Mouse (Mus musculus) embryonic facial prominence, embryonic 14.5 days (tissue): ENCODE results near the gene Anks1b. TPM values are rescaled to one million over a fixed set of nuclear protein-coding genes. Genes with fewer than 3 reads are reported as not detected.

ENCODE experiments used
- ATAC-seq: fragments of 200-750 bp; cut with Nextera tagmentation; 2 replicates; pipeline ENCODE4 v1.8.0; 2017; ENCODE audit warnings: low read depth, moderate number of reproducible peaks, moderate TSS enrichment
- DNase-seq: peaks from one replicate; pipeline ENCODE4 v3.0.0-alpha.2; 2015; ENCODE audit warnings: low spot score
- H3K27ac ChIP-seq: fragments of 300-500 bp; sonication (generic); replicated peaks from 2 replicates; pipeline ENCODE4 v1.5.1; 2014; ENCODE audit warnings: low read depth, mild to moderate bottlenecking, low read length, moderate library complexity
- H3K27me3 ChIP-seq: fragments of 300-500 bp; sonication (generic); replicated peaks from 2 replicates; pipeline ENCODE4 v1.6.1; 2014; ENCODE audit warnings: low read length; ENCODE audit not compliant: control insufficient read depth, insufficient read depth
- H3K36me3 ChIP-seq: fragments of 300-500 bp; sonication (generic); 2 replicates; pipeline ENCODE4 v1.6.1; 2014; ENCODE audit warnings: low read length, mixed read lengths; ENCODE audit not compliant: control insufficient read depth, insufficient read depth
- H3K4me1 ChIP-seq: fragments of 300-500 bp; sonication (generic); 2 replicates; pipeline ENCODE4 v1.6.1; 2014; ENCODE audit warnings: antibody characterized with exemption, low read length; ENCODE audit not compliant: control insufficient read depth, insufficient read depth
- H3K4me2 ChIP-seq: fragments of 300-500 bp; sonication (generic); 2 replicates; pipeline ENCODE4 v1.6.1; 2014; ENCODE audit warnings: low read depth, mild to moderate bottlenecking, low read length, moderate library complexity, mixed read lengths
- H3K4me3 ChIP-seq: fragments of 300-500 bp; sonication (generic); 2 replicates; pipeline ENCODE4 v1.5.1; 2014; ENCODE audit warnings: low read depth, mild to moderate bottlenecking, low read length
- H3K9ac ChIP-seq: fragments of 300-500 bp; sonication (generic); 2 replicates; pipeline ENCODE4 v1.6.1; 2014; ENCODE audit warnings: low read depth, mild to moderate bottlenecking, low read length, moderate library complexity, mixed read lengths
- H3K9me3 ChIP-seq: fragments of 300-500 bp; sonication (generic); 2 replicates; pipeline ENCODE4 v1.6.1; 2016; ENCODE audit warnings: low read length; ENCODE audit not compliant: control insufficient read depth
- WGBS: fragments of 180-500 bp; shearing (Covaris S2); extraction: QIAGEN DNeasy Blood & Tissue Kit; methylation state at CpG from one replicate; pipeline ENCODE4 v1.1.7; 2014; 5-methylcytosine and 5-hydroxymethylcytosine counted together
- polyA plus RNA-seq: library from polyadenylated mRNA; unstranded; fragments of >200 nt; fragmentation: Nextera tagmentation; extraction: Ambion mirVana; gene quantifications from 2 replicates; pipeline ENCODE4 v1.2.1, GENCODE M21; 2014

Anks1b gene
- polyA plus RNA-seq, 1 experiment from 2014 or later, result 2.2 TPM

- H3K27me3 ChIP-seq, result no peaks in the 10 kb centered on the region
- no peak overlapping the region for H3K27ac ChIP-seq
- no peaks in the 10 kb centered on the region for H3K9me3 ChIP-seq
- 72% methylated on average over 15 of the region's 15 CpGs for WGBS
- no peak overlapping the region for H3K4me2 ChIP-seq
- no peak overlapping the region for H3K9ac ChIP-seq
- ATAC-seq (no peak; the same call in 1 of the 2 replicates), DNase-seq (peak; percentile 20)
- H3K4me3 ChIP-seq, result no peak overlapping the region
- H3K36me3 ChIP-seq, result no peaks in the 10 kb centered on the region
- no peaks in the 10 kb centered on the region for H3K4me1 ChIP-seq
Measured at GRCm38 (mm10) chr10:90940521-90941520, 1067.5 kb downstream of the Anks1b start.

GRCm38 (mm10) chr10:90942001-90942700, 1068.8 kb downstream of the Anks1b start:
- H3K9me3 ChIP-seq, result no peaks in the 10 kb centered on the region
- no peak overlapping the region for H3K27ac ChIP-seq
- H3K9ac ChIP-seq, result no peak overlapping the region
- ATAC-seq (no peak), DNase-seq (no peak)
- no peaks in the 10 kb centered on the region for H3K27me3 ChIP-seq
- H3K4me2 ChIP-seq, result no peak overlapping the region
- no peaks in the 10 kb centered on the region for H3K36me3 ChIP-seq
- no peaks in the 10 kb centered on the region for H3K4me1 ChIP-seq
- 77% methylated on average over 14 of the region's 14 CpGs for WGBS
- no peak overlapping the region for H3K4me3 ChIP-seq

- ATAC-seq, result peak; percentile 79
- H3K36me3 ChIP-seq, result no peaks in the 10 kb centered on the region
- H3K4me3 ChIP-seq, result no peak overlapping the region
- no peaks in the 10 kb centered on the region for H3K4me1 ChIP-seq
- peak; percentile 67 for DNase-seq
- no peak overlapping the region for H3K4me2 ChIP-seq
- no peaks in the 10 kb centered on the region for H3K9me3 ChIP-seq
- H3K9ac ChIP-seq, result no peak overlapping the region
- 72% methylated on average over 6 of the region's 6 CpGs for WGBS
- H3K27ac ChIP-seq, result no peak overlapping the region
- H3K27me3 ChIP-seq, result no peaks in the 10 kb centered on the region
Measured at GRCm38 (mm10) chr10:90947043-90947442, 1073.7 kb downstream of the Anks1b start.

- Histone ChIP-seq H3K4me3 (no peak overlapping the region), H3K9ac (no peak overlapping the region), H3K27me3 (no peaks in the 10 kb centered on the region), H3K9me3 (no peaks in the 10 kb centered on the region), H3K36me3 (no peaks in the 10 kb centered on the region), H3K4me2 (no peak overlapping the region), H3K4me1 (no peaks in the 10 kb centered on the region), H3K27ac (no peak overlapping the region)
- ATAC-seq (no peak), DNase-seq (peak; percentile 58)
- WGBS, result 91% methylated on average over 18 of the region's 18 CpGs
Measured at GRCm38 (mm10) chr10:90947608-90948373, 1074.5 kb downstream of the Anks1b start.

- Histone ChIP-seq H3K27me3 (no peaks in the 10 kb centered on the region), H3K9me3 (no peaks in the 10 kb centered on the region), H3K4me2 (no peak overlapping the region), H3K9ac (no peak overlapping the region), H3K36me3 (no peaks in the 10 kb centered on the region), H3K4me1 (no peaks in the 10 kb centered on the region), H3K27ac (no peak overlapping the region), H3K4me3 (no peak overlapping the region)
- no peak for DNase-seq
- WGBS, result 86% methylated on average over 15 of the region's 15 CpGs
- ATAC-seq, result no peak
Measured at GRCm38 (mm10) chr10:90953103-90953709, 1079.9 kb downstream of the Anks1b start.

- Histone ChIP-seq H3K9me3 (no peaks in the 10 kb centered on the region), H3K4me2 (no peak overlapping the region), H3K36me3 (no peaks in the 10 kb centered on the region), H3K27ac (no peak overlapping the region), H3K4me3 (no peak overlapping the region), H3K9ac (no peak overlapping the region), H3K4me1 (no peaks in the 10 kb centered on the region), H3K27me3 (no peaks in the 10 kb centered on the region)
- ATAC-seq, result no peak
- WGBS, result 66% methylated on average over 6 of the region's 6 CpGs
- DNase-seq, result no peak
Measured at GRCm38 (mm10) chr10:90953821-90954220, 1080.5 kb downstream of the Anks1b start.

- WGBS, result 60% methylated on average over 7 of the region's 7 CpGs
- no peak overlapping the region for H3K27ac ChIP-seq
- no peak overlapping the region for H3K4me3 ChIP-seq
- H3K4me1 ChIP-seq, result no peaks in the 10 kb centered on the region
- DNase-seq, result no peak
- no peaks in the 10 kb centered on the region for H3K9me3 ChIP-seq
- H3K9ac ChIP-seq, result no peak overlapping the region
- H3K36me3 ChIP-seq, result no peaks in the 10 kb centered on the region
- H3K27me3 ChIP-seq, result no peaks in the 10 kb centered on the region
- ATAC-seq, result no peak
- H3K4me2 ChIP-seq, result no peak overlapping the region
Measured at GRCm38 (mm10) chr10:90960374-90960773, 1087.1 kb downstream of the Anks1b start.

- peaks cover 38% of the 10 kb centered on the region for H3K27me3 ChIP-seq
- 0 out of 2 replicates have a peak, but pooled peaks have one; percentile 39 for ATAC-seq
- no peak overlapping the region for H3K27ac ChIP-seq
- H3K9ac ChIP-seq, result no peak overlapping the region
- no peaks in the 10 kb centered on the region for H3K9me3 ChIP-seq
- no peak overlapping the region for H3K4me2 ChIP-seq
- WGBS, result 28% methylated on average over 9 of the region's 9 CpGs
- peaks cover 4% of the 10 kb centered on the region; the same call in 1 of the 2 replicates for H3K4me1 ChIP-seq
- H3K4me3 ChIP-seq, result no peak overlapping the region
- DNase-seq, result no peak
- H3K36me3 ChIP-seq, result no peaks in the 10 kb centered on the region
Measured at GRCm38 (mm10) chr10:90964511-90964910, 1091.2 kb downstream of the Anks1b start.
